Mouse (Mus musculus) layer of hippocampus, postnatal 25 days (tissue): ENCODE results near the gene Dhx9. TPM values are rescaled to one million over a fixed set of nuclear protein-coding genes. Genes with fewer than 3 reads are reported as not detected.
"Not testable (repeated sequence)": the region's sequence is repeated elsewhere in the genome, so short reads cannot be mapped to it uniquely, and the experiment has no call there.

ENCODE experiments used
- DNase-seq, 2 experiments: peaks; one replicate each; pipeline ENCODE4 v3.0.0; 2022; ENCODE audit warnings: mixed read lengths in 2 of 2, low spot score in 1 of 2; ENCODE audit errors: extremely low spot score in 1 of 2
- total RNA-seq, 2 experiments: library from RNA; stranded (reverse); gene quantifications; 2 replicates each; pipeline ENCODE4 v1.2.3; 2021

The Dhx9 gene
- 100 to 1,000 TPM; 101 to 106 TPM for total RNA-seq

DNA sequence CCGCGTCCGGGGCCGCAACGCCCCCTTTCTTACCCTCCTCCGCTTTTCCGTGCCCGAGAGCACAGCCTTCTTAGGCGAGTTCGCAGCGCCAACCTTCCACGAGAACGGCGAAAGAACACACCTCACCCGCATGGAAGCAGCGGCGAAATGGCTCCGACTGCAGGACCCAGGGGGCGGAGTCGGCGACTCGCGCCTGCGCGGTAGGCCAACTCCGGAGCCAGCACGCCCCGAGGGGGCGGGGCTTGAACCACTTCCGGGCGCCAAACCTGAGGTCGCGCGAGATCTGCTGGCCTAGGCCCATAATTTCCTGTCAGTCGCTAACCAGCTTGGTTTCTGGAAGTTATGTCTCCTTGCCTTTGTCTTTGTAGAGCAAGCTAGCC is at the start of gene Dhx9:
TSS of gene Dhx9 (minus strand) at position 161 of the 380 bp plus-strand sequence.
- DNase-seq = peak; percentile 97 to 99

DNA sequence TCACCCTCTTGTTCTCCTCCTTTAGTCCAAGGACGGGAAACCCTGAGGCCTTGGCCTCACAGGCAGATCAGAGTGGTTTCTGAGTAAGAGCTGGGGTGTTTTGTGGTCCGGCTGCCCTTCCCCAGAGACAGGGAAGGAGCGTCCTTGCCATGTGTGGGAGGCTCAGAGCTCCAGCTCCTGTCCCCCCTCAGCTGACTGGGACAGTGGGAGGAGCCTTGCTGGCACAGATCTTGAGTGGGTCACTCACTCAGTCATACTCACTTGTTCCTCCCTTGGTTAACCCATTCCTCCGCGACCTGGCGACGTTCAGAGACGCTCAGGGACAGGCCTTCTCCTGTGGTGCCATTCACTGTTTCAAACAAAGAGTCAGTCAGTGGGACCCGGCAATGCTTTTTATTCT is 48.2 kb upstream of the Dhx9 start:
- no peak for DNase-seq

DNA sequence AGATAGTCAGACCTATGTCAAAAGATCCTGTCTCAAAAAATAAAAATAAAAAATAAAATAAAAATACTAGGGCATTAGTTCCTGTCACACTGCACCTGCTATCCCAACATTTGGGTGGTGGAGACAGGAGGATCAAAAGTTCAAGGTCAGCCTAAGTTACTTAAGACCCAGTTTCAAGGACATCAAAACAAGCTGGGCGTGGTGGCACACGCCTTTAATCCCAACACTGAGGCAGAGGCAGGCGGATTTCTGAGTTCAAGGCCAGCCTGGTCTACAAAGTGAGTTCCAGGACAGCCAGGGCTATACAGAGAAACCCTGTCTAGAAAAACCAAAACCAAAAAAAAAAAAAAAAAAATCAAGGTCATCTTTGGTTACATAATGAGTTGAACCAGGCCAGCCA is 45.4 kb upstream of the Dhx9 start:
- DNase-seq = not testable (repeated sequence)

DNA sequence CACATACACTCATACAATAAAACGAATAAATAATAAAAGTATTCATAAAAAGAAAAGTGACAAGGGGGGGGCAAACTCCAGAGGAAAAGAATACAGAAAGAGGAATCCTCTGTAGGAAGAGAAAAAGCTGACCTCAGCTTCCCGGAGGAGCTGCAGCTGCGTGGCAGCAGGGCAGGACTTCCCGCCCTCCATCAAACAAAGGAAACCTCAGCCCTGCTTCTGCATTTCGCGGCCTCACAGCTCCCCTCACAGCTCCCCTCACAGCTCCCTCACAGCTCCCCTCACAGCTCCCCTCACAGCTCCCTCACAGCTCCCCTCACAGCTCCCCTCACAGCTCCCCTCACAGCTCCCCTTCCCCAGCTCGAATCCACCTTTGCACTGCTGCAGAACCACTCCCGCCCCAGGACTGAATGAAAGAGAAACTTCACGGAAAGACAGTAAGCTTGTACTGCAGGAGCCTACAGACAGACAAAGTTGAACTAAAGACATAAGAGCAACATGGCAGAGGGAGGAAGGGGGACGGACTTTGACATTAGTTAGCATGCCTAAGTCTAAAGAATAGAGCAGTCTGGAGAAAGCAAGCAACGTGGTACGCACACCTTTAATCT is 44.9 kb upstream of the Dhx9 start:
- no peak for DNase-seq

DNA sequence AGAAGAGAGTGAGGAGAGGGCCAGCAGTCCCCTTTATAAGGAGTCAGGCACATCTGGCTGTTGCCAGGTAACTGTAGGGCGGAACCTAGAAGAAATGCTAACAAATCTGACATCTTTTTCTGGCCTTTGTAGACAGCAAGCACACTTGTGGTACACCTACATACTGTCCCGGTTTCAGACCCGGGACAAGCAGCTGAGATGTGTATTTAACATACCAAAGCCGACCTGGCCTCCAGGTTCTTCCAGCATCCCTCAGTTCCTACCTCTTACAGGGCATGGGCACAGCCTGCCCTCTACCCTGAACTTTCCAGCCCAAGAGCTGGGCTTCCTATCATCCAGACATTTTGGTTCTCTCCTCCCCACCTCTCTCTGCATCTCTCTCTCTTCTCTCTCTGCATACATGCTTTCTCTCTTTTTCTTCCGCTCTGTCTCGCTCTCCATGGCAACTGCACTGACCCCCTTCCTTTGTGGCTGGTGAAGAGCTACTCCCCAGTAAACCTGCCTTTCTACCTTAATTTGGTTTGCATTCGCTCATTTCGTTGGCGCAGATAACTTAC is 44.3 kb upstream of the Dhx9 start:
- DNase-seq = no peak

DNA sequence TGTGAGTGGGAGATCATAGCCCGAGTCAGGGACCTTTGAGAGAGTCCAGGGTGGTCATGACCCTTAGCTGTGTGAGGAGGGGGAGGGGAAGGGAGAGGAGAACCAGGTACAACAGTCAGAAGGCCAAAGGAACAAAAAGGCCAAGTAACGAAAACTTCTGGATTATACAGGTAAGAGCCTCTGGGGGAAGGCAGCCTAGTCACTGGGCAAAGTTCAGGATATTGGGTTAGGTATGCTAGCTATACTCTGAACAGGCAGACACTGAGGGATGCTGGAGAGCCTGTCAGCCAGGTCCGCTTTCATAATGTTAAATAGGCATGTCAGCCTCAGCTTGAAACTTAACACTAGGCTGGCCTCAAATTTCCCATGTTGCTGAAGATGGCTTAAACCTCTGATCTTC is 34.7 kb upstream of the Dhx9 start:
- DNase-seq = no peak

DNA sequence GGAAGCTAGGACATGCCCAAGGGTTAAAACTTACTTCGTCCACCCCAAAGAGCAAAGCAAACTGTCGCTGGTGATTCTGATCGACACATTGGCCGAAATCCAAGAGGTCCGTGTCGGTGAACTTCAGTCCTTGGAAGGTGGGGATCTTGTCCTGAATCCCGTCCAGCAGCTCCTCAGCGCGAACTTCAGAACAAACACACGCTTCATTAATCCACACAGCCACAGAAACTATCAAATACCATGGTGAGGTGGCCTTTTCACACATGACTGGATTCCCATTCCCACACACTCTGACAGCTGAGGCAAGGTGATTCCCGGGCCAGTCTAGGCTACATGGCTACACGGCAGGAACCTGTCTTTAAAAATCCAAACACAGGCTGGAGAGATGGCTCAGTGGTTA is 27.9 kb upstream of the Dhx9 start:
- no peak for DNase-seq

DNA sequence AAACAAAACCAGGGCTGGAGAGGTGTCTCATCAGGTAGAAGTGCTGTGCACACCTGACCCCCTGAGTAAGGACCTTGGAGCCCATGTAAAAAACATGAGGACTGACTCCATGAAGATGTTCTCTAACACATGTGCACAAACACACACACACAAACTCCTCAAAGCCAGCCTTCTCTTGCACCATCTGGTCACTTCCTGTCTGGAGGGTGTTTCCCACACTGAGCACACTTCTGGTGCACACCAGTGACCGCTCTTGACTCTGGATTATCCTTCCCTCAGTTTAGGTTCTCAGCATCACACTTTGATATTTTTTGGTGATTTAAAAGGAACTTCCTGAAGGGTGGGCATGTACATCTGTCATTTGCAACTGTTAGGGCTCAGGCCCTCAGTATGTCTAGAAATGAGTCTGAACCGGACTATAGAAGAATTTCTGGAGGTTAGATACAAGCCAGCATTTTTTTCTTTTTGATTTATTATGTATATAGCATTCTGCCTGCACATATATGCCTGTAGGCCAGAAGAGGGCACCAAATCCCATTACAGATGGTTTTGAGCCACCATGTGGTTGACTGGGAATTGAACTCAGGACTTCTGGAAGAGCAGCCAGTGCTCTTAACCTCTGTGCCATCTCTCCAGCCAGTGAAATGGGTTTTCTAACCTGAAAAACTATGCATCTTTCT is 23.0 kb upstream of the Dhx9 start:
- no peak for DNase-seq

DNA sequence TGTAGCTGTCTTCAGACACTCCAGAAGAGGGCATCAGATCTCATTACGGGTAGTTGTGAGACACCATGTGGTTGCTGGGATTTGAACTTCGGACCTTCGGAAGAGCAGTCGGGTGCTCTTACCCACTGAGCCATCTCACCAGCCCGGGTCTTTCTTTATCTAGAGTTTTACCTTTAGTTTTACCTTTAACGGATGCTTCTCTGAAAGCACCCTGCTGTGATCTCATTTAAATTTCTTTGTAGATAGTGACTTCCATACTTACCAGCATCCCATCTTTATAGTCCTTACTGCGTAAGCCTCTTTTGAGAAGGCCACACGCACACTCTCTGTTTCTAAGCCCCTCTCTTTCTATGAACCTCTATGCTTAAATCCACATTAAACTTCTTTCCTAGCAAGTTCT is 22.1 kb upstream of the Dhx9 start:
- not testable (repeated sequence) for DNase-seq

DNA sequence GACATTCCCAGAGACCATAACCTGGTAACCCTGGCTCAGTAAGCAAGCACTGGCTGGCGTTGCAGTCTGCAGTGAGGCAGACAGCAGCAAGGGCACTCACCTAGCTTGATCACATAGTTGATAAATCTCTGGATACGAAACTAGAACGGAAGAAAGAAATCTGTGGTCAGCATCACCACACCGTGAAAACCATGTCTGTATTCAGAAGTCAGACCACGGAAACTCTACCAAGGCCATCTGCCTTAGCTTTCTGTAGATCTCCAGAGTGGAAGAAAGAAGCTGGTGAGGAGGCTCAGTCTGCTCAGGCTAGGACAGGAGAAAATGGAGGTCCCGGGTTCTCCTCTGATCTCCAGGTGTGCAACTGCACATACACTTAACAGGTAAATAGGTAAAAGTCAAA is 21.6 kb upstream of the Dhx9 start:
- no peak for DNase-seq

DNA sequence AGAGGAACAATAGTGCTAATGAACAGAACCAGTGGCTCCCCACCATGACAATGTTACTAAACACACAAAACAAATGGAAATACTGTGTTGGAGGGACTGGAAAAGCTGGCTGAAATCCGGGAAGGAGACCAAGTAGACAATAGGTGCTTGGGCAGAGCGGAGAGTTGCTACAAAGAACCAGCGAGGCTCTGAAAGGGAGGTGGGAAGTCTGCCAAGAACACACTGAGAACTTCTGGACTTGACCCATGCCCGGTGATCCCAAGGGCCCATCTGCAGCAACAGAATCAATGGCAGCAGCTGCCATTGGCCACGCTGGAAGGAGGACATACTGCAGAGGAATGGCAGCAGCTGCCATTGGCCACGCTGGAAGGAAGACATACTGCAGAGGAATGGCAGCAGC is 18.8 kb upstream of the Dhx9 start:
- DNase-seq = peak in 1 of 2 experiments; percentile 32

DNA sequence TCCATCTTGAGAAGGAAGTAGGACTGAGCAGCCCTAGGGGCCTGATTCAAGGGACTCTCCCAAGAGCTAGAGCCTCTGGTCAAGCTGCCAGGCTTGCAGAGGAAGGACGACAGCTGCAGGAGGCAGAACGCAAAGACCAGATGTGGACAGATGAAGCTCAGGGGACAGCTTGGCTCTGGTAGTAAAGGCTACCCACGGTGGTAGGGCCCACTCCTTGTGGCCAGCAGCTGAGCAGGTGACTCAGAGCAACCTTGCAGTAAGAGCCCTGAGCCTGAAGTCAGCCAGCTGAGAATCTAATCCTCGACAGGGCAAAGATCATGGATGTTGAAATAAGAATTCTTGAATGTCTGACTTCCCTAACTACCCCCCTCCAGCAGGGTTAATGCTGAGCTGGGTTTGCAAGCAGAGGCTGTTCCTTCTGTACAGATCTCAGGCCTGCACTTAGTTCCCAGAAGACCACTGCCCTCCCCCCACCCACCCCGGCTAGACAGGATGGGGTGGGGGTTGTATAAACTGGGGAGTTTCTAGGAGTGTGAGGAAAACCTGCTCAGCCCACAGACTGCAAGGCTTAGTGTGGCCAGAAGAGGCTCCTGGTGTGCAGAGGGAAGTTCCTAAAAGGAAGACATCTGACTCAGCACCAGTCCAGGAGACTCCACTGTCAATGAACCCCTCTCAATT is 14.3 kb upstream of the Dhx9 start:
- no peak for DNase-seq

DNA sequence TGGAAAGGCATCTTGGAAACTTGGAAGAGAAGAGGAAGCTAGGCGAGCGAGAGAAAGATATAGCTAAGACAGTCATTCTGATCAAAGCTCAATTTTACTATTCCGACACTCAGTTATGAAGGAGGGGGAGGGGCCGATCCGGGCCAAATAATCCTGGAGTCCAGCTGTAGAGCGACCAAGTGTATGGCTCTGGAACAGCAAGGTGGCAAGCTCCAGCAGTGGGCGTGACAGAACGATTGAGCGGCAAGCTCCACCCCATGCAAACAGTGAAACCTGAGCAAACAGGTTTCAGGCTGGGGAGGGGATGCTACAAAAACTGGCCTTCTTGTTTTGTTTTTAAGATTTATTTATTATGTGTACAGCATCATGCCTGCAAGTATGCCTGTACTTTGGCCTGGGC is 12.6 kb upstream of the Dhx9 start:
- DNase-seq = no peak

DNA sequence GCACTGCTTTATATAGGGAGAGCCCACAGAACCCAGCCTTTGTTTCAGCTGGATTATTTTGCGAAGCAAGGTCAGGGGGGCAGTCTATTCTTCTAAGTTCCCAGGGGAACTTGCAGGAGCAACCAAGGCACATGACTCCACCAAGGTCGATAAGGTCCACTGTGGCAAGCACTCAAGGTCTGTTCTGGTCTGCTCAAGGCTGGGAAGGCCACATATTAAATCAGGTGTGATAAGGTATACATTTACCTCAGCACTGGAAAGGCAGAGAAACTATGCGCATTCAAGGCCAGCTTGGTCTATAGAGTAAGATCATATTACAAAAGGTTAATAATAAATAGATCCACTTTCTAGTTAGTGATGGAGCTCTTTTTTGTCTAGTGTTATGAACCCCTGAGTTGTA is 8.6 kb upstream of the Dhx9 start:
- DNase-seq = no peak

DNA sequence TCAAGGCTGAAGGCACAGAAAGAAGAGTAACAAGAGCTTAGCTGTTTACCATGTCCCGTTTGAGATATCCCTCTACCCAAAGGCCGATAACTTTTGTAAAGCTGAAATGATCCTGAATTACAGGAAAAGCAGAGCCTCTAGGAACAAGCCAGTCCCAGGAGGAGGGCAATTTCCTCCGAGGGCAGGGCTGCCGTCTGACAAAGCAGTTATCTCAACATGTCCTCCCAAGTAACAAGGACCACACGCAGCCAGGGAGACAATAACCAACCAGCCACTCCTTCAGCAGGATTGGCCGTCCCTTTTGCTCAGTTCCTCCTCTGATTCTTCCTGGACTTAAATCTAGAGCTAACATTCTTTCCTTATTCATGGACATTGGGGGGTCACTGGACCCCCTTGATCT is 6.5 kb upstream of the Dhx9 start:
- DNase-seq = no peak

DNA sequence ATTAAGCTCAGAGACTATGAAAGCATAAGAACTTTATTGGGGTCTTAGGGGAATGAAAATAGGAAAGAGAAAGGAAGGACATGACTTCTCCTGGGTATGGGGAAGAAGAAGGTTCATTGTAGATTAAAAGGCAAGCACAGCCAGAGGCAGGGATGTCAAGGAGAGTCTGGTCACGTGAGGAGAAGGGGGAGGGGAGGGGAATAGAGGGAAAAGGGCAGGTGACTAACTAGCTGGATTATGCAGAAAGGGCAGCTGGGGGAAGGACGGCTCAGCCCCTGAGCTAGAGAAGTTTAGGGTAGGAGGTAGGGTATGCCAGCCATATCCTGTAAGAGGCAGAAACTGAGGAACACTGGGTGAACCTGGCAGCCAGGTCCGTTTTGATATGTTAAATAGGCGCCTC is 5.9 kb upstream of the Dhx9 start:
- DNase-seq = no peak

DNA sequence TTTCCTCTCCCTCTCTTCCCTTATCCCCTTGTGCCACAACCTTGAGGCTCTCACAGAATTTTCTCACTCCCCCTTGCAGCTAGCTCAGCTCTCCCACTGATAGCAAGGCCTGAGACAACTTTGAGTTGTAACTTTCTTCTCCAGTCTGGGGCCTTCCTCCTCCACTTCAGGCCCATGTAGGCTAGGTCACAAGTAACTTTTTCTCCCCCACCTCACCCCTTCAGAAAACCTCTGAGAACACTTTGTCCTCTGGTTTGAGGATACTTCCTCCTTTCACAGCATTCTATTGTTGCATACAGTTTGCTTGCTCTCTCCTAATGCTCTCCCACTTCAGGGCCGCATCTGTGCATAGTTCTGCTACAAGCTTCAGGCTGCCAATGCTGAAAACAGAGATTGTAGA is 4.4 kb upstream of the Dhx9 start:
- no peak for DNase-seq

DNA sequence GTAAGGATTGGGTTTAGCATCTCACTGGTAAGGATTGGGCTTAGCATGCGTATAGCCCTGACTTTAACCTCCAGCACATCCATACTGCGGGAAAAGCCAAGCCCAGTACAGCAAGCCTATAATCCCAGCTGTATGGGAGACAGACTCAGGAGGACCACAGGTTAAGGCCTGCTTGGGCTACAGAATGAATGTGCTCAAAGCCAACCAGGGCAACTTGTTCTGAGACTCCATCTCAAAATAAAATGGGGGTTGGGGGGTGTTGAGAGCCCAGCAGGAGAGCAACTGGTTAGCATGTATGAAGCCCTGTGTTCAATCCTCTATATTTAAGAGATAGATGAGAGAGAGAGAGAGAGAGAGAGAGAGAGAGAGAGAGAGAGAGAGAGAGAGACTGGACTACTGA is 3.9 kb upstream of the Dhx9 start:
- DNase-seq = no peak

DNA sequence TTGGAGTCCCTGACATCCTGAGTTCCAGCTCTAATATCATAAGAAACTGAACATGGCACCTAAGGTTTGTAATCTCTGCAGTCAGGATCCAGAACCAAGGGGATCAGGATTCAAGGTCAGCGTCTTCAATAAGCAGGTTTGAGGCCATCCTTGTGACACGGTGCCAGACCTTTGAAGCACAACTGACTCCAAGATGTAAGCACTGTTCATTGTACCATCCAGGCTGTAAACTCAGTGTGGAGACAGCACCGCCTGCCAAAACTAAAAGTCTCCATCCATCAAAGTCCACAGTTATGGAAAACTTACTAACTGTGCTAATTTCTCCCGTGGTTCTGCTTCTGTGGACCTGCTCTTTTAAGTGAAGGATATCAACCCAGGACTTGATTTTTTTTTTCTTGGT is 2.5 kb upstream of the Dhx9 start:
- no peak for DNase-seq

DNA sequence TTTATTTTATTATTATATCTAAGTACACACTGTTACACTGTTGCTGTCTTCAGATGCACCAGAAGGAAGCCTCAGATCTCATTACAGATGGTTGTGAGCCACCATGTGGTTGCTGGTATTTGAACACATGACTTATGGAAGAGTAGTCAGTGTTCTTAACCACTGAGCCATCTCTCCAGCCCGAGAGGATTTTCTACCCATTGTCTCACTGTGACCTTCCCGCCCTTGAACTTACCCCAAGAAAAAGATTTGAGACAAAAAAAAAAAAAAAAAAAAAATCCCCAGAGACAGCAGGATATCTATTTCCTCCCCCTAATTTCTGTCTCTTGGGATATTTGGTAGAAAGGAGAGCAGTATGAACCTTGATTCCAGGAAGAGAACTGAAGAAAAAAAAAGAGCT is 2.1 kb upstream of the Dhx9 start:
- no peak for DNase-seq

DNA sequence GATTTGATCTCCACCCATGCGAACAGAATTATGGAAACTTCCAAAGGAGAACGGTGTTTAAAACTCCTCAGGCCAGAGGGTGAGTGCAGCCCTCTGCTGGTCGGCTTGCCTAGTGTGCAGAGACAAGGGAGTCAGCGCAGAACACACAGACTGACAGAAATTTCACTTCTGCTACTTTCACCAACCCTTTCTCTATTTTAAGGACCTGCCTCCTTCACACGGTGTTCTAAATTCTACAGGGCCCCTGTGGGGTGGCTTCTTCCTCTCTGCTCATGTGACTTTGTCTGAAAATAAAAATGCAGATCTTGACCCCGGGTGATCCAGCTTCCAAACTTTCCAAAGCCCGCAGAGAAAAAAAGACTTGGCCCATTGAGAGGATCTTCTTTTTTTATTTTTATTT is 1.7 kb upstream of the Dhx9 start:
- DNase-seq = no peak
